Mouse (Mus musculus) c-Kit-positive CD71-negative TER-119-negative erythroid progenitor cells, embryonic 14.5 days (primary cell): ENCODE measurements at regions not wholly inside any gene's neighbourhood (a gene's known extent, or its start where the extent isn't known, plus 50 kb on each side); places are given as distances from the start of the nearest gene placed in this dataset.

Experiments
- DNase-seq: peaks from one replicate; pipeline ENCODE4 v3.0.0-alpha.2; 2013; ENCODE audit warnings: low read depth

- DNase-seq, result no peak
Measured at GRCm38 (mm10) chr10:61034056-61034455, 55.1 kb upstream of the Pcbd1 start.

GRCm38 (mm10) chr10:61028598-61028997 is 60.5 kb upstream of the Pcbd1 start:
- no peak for DNase-seq

GRCm38 (mm10) chr10:61027215-61027614 is 61.9 kb upstream of the Pcbd1 start:
- no peak for DNase-seq

GRCm38 (mm10) chr10:61025061-61025460 is 64.1 kb upstream of the Pcbd1 start:
- DNase-seq, result no peak

- DNase-seq, result no peak
Measured at GRCm38 (mm10) chr10:61024166-61024565, 65.0 kb upstream of the Pcbd1 start.

- DNase-seq, result peak; percentile 2
Measured at GRCm38 (mm10) chr10:61023431-61023830, 65.7 kb upstream of the Pcbd1 start.

- no peak for DNase-seq
Measured at GRCm38 (mm10) chr10:61019566-61019965, 69.6 kb upstream of the Pcbd1 start.

GRCm38 (mm10) chr10:61012199-61012695 is 76.9 kb upstream of the Pcbd1 start:
- no peak for DNase-seq

- no peak for DNase-seq
Measured at GRCm38 (mm10) chr10:61010697-61011096, 78.4 kb upstream of the Pcbd1 start.

GRCm38 (mm10) chr10:61007403-61007802 is 81.7 kb upstream of the Pcbd1 start:
- DNase-seq, result no peak

GRCm38 (mm10) chr10:61001745-61002160 is 87.4 kb upstream of the Pcbd1 start:
- DNase-seq, result no peak

GRCm38 (mm10) chr10:60997393-60997792 is 91.7 kb upstream of the Pcbd1 start:
- DNase-seq, result no peak

GRCm38 (mm10) chr10:60995908-60996640 is 93.1 kb upstream of the Pcbd1 start:
- no peak for DNase-seq

GRCm38 (mm10) chr10:60985109-60985576 is 104.0 kb upstream of the Pcbd1 start:
- no peak for DNase-seq

GRCm38 (mm10) chr10:60981770-60982169 is 107.4 kb upstream of the Pcbd1 start:
- no peak for DNase-seq

- no peak for DNase-seq
Measured at GRCm38 (mm10) chr10:60973615-60974014, 115.5 kb upstream of the Pcbd1 start.

GRCm38 (mm10) chr10:60964843-60965242 is 124.3 kb upstream of the Pcbd1 start:
- no peak for DNase-seq

GRCm38 (mm10) chr10:60957820-60958233 is 126.4 kb upstream of the Unc5b start:
- no peak for DNase-seq

GRCm38 (mm10) chr10:60955467-60955866 is 124.1 kb upstream of the Unc5b start:
- no peak for DNase-seq

- no peak for DNase-seq
Measured at GRCm38 (mm10) chr10:60952495-60952894, 121.1 kb upstream of the Unc5b start.

GRCm38 (mm10) chr10:60948983-60949677 is 117.7 kb upstream of the Unc5b start:
- DNase-seq, result no peak

GRCm38 (mm10) chr10:60943074-60943473 is 111.7 kb upstream of the Unc5b start:
- no peak for DNase-seq

- DNase-seq, result no peak
Measured at GRCm38 (mm10) chr10:60938749-60939148, 107.4 kb upstream of the Unc5b start.
